Mouse (Mus musculus) bone marrow, adult 2 months (tissue): ENCODE data around the gene Mrps16.

ENCODE experiments used
- CTCF ChIP-seq: fragments of 200-500 bp; IDR thresholded peaks from 2 replicates; pipeline ENCODE4 v1.5.1; 2011; ENCODE audit warnings: low read length, control low read depth; ENCODE audit not compliant: control insufficient read depth, insufficient read depth
- POLR2A ChIP-seq: fragments of 200-500 bp; IDR thresholded peaks from 2 replicates; pipeline ENCODE4 v1.6.1; 2011; ENCODE audit warnings: low read depth, mild to moderate bottlenecking, control low read depth, low read length, borderline replicate concordance; ENCODE audit not compliant: control insufficient read depth

- TF ChIP-seq CTCF (no peak), POLR2A (no peak)
Observed at GRCm38 (mm10) chr14:20363230-20363629, 30.2 kb downstream of the Mrps16 start.
